Mouse (Mus musculus) heart, adult 18-20 months (tissue): ENCODE measurements around the gene D330045A20Rik. TPM values are rescaled to one million over a fixed set of nuclear protein-coding genes. Genes with fewer than 3 reads are reported as not detected.
"Not testable (repeated sequence)": the region's sequence is repeated elsewhere in the genome, so short reads cannot be mapped to it uniquely, and the experiment has no call there.

ENCODE experiments used
- DNase-seq, 2 experiments: peaks; one replicate each; pipeline ENCODE4 v3.0.0; 2021 to 2022; ENCODE audit warnings: mixed read lengths in 1 of 2
- total RNA-seq, 2 experiments: library from RNA; stranded (reverse); gene quantifications; 2 replicates each; pipeline ENCODE4 v1.2.3; 2021

Gene D330045A20Rik
- total RNA-seq, 2 experiments from 2014 or later = 0.08 to 0.15 TPM

GRCm38 (mm10) chrX:139578649-139579278 is 98.6 kb downstream of the D330045A20Rik start:
- no peak for DNase-seq

DNA sequence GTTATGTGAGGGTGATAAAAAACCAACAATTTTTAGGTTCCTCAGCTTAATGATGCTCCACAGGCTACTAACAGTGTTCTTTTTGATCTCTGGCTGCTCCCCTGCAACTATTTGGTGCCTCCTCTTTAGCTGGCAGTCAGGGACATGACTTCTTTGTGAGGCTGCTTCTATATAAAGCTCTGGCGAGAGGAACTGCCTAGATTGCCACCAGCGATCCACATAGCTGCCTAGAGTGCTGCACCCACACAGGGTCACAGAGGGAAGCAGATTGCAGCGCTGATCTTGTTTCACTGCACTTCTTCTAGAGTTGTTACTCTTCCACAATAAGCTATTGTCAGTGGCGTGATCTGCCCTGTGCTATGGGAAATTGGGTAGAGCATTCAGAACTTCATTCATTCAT is 103.4 kb downstream of the D330045A20Rik start:
- DNase-seq = peak; percentile 10 to 31

- not testable (repeated sequence) for DNase-seq
These were observed 106.5 kb downstream of the D330045A20Rik start for GRCm38 (mm10) chrX:139586676-139587075.

DNA sequence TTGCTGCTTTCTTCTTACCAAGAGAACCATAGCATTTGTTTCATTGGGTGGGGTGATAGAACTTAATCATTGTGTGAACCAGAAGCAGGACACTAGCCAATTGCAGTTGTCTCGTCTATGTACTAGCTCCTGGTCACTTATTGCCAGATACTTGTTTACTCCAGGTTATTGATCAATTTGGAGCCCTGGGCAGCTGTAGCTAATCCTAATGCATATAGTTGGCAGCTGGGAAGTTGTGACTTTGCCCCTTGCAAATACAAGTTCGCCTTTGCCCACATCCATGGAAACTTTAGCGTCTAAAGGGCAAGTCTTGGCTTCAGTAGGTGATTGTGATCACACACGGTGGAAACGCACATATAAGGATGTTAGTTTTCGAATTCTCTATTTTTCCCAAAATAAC is 116.2 kb downstream of the D330045A20Rik start:
- DNase-seq = no peak

Other genes starting within 250 kb of the D330045A20Rik start
- not detected for gene Trap1a, start 146.7 kb upstream of the D330045A20Rik start, total RNA-seq
- 10 to 100 TPM; 67.3 to 75.5 TPM for gene Rnf128, start 82.9 kb downstream of the D330045A20Rik start, total RNA-seq
- gene Tbc1d8b, start 204.6 kb downstream of the D330045A20Rik start, total RNA-seq = 1 to 10 TPM; 5.6 to 5.7 TPM
- not detected for gene Gm15013, start 234.1 kb downstream of the D330045A20Rik start, total RNA-seq